Mouse (Mus musculus): ENCODE data around the gene Ywhaq.
A peak's percentile ranks its signal among the peaks of the same experiment; 100 is the strongest.

GRCm38 (mm10) chr12:21373100-21373819, 44.2 kb downstream of the Ywhaq start, which contains the start of gene Adam17:
- TF ChIP-seq POLR2A (IDR thresholded peaks at IDR 0.05; ENCODE audit: borderline replicate concordance, control insufficient read depth, low read depth, low read length) (peak; percentile 86), CTCF (IDR thresholded peaks at IDR 0.05; ENCODE audit: control insufficient read depth, insufficient read depth, low read length) (peak; percentile 49; the same call in 1 of the 2 replicates)

All from bone marrow, adult 2 months (tissue).